Mouse (Mus musculus) telencephalon, adult 2 months (tissue): ENCODE measurements at regions not wholly inside any gene's neighbourhood (a gene's known extent, or its start where the extent isn't known, plus 50 kb on each side); places are given as distances from the start of the nearest gene placed in this dataset.
A peak's percentile ranks its signal among the peaks of the same experiment; 100 is the strongest.

Experiments used
- DNase-seq: peaks from one replicate; pipeline ENCODE4 v3.0.0-alpha.2; 2011; ENCODE audit warnings: low read depth, low spot score

GRCm38 (mm10) chr19:14789992-14790391, 192.1 kb upstream of the Tle4 start:
- no peak for DNase-seq

DNA sequence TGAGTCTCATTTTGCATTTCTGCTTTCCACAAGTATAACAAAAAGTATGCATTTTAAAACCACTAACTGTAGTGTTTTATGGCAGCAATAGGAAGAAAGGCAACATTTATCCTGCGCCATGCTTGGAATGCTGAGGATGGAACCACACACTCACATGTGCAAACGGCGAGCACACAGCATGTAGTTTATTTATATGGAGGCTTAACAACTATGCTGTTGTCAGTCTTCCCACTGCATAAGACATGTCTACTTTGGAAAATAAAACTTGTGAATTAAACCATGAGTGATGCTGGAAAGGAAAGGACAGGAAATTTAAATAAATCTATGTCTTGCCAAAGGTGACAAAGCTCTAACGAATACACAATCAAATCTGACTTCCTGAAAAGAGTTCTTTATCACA, 190.8 kb upstream of the Tle4 start:
- DNase-seq = no peak

DNA sequence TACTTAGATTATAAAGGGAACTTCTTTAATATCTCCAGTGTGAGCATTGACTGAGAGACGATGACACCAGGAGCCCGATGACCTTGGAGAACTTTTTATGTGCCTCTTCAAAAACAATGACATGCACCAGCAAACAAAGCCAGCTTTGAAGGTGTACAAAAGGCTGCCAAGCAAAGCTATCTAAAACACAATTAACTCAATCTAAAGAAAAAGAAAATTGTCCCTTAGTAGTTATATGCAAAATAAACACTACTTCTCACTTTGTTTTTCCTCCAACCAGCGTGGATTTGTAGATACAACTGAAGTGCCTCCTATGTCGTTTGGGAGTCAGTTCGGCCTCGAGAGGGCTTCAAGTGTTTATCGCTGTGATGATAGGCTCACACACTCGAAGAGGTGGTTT, 189.0 kb upstream of the Tle4 start:
- no peak for DNase-seq

DNA sequence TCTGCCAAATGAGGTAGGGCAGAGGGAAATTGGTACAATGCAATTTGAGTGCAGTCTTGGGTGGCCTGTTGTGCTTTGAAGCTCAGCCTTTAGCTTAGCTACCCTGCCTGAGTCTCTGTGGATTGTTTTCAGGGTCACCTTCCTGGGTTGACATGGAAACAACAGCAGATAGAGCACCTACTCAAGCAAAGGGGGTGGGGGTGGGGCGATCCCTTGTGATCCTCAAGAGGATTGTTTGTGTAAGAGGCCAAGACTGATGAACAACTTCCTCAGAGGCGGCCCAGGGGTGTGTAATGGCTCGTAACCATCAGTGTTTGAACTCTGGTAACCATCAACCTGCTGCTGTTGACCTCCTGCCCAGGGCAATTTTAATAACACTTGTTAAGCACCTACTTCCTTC, 187.8 kb upstream of the Tle4 start:
- no peak for DNase-seq

DNA sequence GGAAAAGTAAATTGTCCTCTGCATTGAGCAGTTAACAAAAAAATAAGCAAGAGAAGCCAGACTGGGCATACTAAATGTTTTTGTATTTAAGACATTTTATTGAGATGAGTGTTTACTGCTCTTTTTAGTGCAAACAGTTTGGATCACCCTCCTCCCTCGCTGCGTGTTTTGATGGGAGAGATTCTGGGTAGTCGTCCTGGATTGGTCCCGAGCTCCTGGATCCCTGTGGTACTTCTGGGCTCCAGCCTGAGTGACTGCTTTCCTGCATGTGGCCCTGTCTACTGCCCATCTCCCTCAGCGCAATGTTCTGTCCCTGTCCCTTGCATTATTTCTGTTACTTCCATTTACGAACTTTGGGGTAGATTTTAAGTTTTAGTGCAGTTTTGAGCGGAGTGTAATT, 179.9 kb upstream of the Tle4 start:
- no peak for DNase-seq

DNA sequence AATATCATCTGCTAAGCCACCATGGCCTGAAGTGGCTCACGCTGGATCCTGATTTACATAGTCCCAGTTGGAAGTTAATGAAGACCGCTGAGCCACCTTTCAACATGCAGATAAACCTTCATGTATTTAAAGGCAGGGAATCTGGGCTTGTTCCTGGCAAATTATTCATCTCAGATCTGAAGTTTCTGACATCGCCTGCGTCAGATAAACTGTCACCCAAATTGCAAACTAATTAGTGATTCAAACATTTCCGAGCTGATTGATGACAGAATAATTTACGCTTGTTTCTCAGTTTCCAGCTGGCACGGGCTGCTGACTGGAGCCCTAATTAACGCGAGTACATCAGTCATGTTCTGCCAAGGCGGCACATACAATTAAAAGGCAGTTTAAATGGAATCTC, 179.3 kb upstream of the Tle4 start:
- peak; percentile 18 for DNase-seq

- no peak for DNase-seq
These were observed 178.9 kb upstream of the Tle4 start for GRCm38 (mm10) chr19:14776791-14777190.

DNA sequence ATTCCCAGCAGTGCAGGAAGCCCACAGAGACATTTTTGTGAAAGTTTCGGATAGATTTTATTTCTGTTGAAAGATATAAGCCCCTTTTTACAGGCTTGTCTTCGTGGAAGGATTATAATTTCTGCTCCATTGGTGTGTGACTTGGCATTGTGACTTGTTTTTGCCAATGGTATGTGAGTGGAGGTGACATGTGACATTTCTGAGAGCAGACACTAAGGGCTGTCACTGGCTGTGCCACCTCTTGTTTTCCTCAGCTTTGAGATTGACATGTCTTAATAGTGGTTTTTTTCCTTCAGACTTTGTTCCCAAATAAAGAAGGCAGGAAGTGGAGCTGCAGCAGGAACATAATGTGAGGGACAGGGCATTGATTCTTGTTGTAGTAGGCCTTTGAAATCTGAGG, 174.9 kb upstream of the Tle4 start:
- no peak for DNase-seq

GRCm38 (mm10) chr19:14752646-14753045, 154.8 kb upstream of the Tle4 start:
- DNase-seq = no peak

DNA sequence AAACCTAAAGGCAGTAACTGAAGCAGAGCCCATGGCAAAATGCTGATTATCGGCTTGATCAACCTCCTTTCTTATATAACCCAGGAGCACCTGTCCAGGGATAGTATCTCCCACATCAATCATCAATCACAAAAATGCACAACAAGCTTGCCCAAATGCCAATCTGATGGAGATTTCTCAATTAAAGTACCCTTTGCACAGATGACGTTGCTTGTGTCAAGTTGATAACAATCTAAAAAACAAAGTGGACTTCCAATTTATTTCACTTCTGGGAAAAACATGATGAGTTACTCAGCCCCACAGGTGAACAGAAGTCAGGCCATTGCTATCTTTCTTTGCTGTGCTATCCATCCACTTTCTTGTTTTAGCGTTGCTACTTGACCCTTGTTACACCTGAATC, 144.5 kb upstream of the Tle4 start:
- DNase-seq = no peak

DNA sequence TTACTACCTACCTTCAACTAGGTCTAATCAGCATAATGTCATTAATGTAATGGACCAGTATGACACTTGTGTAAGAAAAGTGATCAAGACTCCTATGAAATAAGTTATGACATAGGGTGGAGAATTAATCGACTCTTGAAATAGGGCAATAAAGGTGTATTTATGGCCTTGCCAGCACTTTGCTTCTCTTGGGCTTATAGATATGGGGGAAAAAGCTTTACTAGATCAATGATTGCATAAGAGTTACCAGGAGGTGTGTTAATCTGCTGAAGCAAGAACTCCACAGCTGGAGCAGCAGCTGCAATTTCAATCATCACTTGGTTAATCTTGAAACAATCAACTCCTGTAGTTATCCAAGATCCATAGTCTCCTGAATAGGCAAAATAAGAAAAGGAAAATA, 143.1 kb upstream of the Tle4 start:
- DNase-seq = no peak

- DNase-seq = no peak
These were observed 142.3 kb upstream of the Tle4 start for GRCm38 (mm10) chr19:14740139-14740538.

DNA sequence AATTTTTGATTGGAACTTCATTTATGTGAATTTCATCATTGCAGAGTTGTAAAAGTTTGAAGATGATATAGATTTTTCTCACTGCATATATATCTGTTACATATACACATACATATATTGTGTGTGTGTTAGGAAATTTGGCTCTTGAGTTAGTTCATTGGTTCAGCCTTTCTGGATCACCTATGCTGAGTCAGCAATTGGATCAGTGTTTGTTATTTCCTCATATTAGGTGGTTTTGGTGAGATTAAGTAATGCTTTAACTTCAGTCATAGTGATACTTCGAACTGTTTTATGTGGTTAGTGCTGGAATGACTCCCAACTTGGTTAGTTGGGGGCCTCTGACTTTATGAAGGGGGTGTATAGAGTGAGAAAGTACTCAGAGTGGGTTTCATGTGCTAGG, 138.7 kb upstream of the Tle4 start:
- no peak for DNase-seq

- no peak for DNase-seq
These were observed 127.5 kb upstream of the Tle4 start for GRCm38 (mm10) chr19:14725329-14725728.

- DNase-seq = no peak
These were observed 126.8 kb upstream of the Tle4 start for GRCm38 (mm10) chr19:14724637-14725036.

DNA sequence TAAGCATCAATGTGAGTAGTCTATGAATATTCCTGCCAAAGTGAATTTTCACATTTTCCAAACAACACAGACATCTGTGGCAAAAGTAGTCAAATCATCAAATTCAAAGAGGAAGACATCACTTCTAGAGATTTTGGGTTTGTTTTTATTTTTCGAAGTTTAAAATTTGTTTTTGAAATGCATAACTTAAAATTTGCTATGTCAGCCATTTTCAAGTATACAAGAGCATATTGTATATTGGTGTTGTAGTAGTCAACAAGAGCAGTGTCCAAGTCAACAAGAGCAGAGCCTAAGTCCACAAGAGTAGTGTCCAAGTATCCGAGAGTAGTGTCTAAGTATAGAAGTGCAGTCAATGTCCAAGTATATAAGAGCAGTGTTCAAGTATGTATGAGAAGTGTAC, 107.9 kb upstream of the Tle4 start:
- no peak for DNase-seq

GRCm38 (mm10) chr19:14701116-14701515, 103.3 kb upstream of the Tle4 start:
- DNase-seq = no peak

DNA sequence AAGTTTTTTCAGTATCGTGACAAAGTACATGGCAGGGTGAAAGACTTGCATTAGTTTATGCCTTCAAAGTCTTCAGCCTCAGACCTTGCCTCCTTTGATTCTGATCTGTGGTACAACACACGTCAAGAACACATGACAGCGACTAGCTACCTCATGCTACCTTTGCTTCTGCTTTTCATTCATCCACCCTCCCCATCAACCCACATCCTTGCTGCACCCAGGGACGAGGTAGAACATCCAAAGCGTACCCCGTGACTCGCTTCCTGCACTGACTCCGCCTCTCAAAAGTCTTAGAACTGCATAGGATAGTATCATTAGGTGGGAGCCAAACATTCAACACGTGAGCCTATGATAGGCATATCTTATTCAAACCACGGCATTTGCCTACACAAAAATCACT, 97.5 kb upstream of the Tle4 start:
- DNase-seq = no peak

DNA sequence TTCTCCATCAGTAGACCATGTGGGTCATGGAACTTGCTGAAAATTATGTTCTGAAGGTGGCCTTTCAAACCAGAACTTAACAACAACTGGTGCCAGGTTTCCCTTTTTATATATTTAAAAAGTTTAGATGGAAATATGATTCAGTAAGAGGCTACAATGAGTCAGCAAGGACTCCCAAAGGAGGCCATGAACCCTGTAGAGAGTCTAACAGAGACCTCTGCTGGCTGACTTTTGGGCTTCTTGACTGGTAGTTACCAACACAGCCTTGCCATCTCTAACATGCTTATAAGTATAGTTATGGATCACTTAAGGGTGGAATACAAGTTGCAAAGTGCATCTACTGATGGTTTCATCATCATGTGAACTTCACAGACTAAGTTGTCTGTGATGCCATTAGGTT, 94.3 kb upstream of the Tle4 start:
- no peak for DNase-seq

GRCm38 (mm10) chr19:14685628-14686027, 87.8 kb upstream of the Tle4 start:
- DNase-seq = no peak

DNA sequence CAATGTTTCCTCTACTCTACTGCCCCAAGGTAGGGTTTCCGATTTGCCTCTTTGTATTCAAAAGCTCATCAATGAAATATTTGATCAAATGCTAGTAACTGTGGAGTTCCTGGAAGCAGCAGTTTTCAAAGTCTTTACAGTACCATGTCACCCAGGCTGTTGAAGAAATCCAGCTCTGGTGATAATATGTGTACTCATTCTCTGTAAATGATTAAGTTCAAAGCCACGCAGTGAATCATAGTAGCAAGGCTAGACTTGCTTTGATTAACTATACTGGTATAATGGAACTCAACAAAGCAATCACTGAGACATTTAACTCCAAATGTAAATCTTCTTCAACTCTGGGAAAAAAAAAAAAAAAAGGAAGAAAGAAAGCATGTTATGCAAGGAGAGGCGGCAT, 86.8 kb upstream of the Tle4 start:
- no peak for DNase-seq

DNA sequence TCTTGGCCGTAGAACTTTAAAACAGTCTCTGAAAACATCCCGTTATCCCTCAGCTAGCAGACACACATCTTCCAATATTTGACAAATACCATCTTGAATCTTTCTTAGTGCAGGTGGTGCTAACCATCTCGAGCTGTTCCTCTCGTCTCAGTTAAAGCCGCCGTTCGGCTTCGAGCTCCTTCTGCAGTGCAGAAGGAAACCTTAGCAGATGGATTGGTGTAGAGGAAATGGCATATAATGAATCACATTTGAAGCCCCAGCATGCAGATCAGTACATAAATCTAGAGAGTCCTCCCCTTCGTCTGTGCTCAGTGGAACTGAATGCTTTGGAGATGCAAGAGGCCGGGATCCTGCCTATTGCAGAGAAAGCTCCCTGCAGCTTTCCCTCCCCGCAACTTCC, 83.5 kb upstream of the Tle4 start:
- DNase-seq = peak; percentile 36

DNA sequence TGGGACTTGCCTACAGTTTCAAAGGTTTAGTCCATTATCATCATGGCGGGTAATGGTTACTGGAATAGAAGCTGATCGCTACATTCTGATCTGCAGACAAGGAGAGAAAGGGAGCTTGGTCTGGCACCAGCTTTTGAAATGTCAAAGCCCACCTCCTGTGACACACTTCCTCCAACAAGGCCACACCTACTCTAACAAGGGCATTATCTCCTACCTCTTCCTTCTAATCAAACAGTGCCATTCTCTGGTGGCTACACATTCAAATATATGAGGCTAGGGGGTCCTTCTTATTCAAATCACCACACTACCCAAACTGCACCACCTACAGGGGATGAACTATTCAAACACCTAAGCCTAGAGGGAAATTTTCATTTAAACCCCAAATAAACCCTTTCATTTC, 81.9 kb upstream of the Tle4 start:
- no peak for DNase-seq

- no peak for DNase-seq
These were observed 80.7 kb upstream of the Tle4 start for GRCm38 (mm10) chr19:14678584-14678983.

GRCm38 (mm10) chr19:14676929-14677328, 79.1 kb upstream of the Tle4 start:
- DNase-seq = no peak
